Mouse (Mus musculus) olfactory bulb, adult 2 months (tissue): ENCODE data around the gene Mycl.

Source experiments
- CTCF ChIP-seq: fragments of 200-500 bp; IDR thresholded peaks from 2 replicates; pipeline ENCODE4 v1.5.1; 2012; ENCODE audit warnings: low read depth, mild to moderate bottlenecking, low read length, moderate library complexity; ENCODE audit not compliant: insufficient read depth
- POLR2A ChIP-seq: fragments of 200-500 bp; IDR thresholded peaks from 2 replicates; pipeline ENCODE4 v1.6.1; 2012; ENCODE audit warnings: mild to moderate bottlenecking, low read depth, low read length, moderate library complexity; ENCODE audit not compliant: insufficient read depth

- TF ChIP-seq CTCF (no peak), POLR2A (no peak)
Measured at GRCm38 (mm10) chr4:122956301-122956700, 39.2 kb upstream of the Mycl start.
